Mouse (Mus musculus): ENCODE measurements around the gene Pax5. TPM values are rescaled to one million over a fixed set of nuclear protein-coding genes. Genes with fewer than 3 reads are reported as not detected.

Gene Pax5
- total RNA-seq, 2 experiments from 2014 or later = 2.9 to 5.5 TPM

DNA sequence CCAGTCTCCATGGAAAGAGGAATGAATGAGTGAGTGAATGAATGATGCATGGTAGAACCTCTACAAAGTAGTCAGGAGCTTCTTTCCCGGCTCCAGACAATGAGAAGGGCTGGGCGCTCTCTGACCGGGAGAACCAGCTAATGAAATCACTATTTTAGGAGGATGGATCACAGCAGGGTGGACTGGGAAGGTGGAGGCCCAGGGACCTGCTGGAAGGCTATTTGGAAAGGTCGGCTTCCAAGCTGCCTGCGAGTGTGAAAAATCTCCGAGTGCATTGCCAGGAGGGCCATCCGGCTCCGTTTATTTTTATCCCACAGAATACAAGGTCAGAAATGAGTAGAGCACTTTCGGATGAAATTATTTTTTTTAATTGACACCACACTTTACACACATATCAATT, 112.3 kb downstream of the Pax5 start:
- DNase-seq = no peak

DNA sequence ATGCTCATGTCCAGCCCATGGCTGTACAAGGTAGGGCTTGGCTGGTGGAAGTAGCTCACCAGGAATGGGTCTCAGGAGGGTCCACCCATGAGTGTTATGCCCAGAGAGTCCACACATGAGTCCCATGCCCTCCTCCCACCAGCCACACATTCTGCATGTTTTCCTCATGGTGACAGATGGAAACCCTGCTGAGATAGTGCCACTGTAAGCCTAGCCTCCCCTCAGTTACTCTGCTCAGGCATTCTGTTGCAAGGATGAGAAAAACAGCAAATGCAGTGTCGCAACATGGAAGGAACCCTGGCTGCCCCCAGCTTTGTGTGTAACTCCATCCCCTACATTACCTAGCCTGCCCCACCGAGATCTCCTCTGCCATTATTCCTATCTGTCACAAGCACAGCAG, 117.2 kb downstream of the Pax5 start:
- no peak for DNase-seq

DNA sequence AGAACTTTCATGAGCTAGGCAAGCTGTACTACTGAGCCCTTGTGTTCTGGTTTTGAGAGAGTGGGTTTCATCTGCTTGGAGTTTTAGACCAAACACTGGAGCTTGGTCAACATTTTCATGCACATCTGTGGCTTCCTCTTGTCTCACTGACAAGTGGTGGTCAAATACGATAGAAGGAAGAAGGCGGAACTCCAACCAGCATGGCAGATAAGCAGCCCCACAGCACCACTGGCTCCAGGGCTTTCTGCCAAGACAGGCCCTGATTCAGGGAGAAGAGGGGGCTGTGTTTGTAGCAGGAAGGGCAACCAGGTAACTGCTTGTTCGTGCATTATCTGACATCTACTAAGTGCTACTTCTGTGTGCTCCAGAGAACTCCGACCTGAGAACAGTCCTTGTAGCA, 127.6 kb downstream of the Pax5 start:
- no peak for DNase-seq

DNA sequence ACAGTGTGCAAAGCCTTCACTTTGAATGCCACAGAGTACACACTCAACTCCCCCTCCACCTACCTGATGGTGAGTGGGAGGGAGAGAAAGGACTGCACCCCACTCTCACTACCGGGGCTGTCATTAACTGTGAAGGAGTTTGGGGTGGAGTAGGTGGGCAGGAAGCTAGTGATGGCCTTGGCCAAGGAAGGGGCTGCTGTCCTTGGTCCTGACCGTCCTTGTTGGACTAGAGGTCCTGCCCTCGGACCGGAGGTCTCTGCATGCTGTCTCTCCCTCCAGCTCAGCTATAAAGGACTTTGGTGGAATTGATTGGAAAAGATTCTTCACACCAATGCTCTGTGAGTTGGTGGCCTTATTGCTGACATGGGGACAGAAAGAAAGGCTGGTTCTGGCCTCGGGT, 131.7 kb downstream of the Pax5 start:
- peak; percentile 52 for DNase-seq

DNA sequence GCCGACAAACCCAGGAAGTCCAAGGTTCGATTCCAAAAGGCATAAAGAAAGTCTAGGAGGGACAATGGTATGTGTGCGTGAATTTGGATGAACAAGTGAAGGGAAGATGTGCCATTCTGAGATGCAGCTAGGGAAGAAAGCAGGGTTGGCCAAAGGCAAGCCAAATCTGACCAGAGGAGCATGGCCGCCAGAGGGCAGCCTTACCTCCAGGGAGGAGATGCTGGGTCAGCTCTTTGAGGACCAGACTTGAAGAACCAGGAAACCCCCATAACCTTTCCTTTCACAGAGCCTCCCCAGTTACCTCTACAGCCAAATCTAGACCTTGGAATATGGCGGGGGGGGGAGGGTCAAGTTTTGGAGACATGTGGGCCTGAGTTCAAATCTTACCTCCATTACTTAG, 133.0 kb downstream of the Pax5 start:
- DNase-seq = peak; percentile 80

DNA sequence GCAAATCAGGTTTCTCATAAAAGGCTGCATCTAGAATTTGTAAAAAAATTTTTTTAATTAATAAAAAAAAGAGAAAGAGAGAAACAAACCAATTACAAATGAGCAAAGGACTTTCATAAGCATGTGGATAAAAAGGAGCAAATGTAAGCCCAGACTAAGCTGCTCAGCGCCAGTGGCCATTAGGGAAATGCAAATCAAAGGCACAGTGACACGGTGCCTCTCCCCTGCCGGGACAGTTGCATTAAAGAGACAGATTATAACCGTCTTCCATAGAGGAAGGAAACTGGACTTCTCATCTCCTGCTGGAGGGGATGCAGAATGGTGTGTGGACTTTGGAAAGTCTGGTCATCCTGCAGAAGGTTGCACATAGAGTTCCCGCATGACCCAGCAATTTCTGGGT, 133.5 kb downstream of the Pax5 start:
- DNase-seq = no peak

DNA sequence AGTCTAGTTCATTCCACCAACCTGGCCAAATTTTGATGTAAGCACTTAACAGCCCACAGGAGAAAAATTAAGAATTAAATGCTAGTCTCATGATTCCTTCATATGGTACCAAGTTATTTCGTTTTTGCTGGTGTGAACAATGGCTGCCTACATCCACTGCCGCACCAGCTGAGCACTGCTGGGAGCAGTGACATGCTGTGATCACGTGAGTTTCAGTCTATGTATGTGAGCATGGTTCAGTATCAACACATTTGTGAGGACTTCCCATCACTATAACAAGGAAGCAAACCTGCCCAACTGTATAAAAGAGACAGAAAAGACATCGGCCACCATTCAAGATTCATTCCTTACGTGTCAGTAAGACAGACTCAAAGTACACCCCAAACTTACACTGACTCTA, 137.3 kb downstream of the Pax5 start:
- DNase-seq = no peak

DNA sequence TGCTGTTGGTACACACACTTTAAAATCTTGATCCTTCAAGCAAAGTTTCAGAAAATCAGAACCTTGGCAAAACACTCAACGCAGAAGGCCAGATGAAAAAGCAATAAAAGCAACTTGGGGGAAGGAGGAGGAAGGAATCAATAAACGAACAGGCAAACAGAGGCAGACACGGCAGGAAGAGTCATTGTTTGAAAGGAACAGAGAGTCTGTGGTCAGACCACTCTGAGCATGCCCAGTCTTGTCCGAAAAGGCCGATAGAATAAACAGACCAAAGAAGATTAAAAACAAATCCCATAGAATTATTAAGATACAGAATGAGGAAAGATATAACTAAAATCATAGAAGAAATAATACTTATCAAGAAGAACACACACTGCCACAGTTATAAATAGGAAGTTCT, 137.9 kb downstream of the Pax5 start:
- no peak for DNase-seq

DNA sequence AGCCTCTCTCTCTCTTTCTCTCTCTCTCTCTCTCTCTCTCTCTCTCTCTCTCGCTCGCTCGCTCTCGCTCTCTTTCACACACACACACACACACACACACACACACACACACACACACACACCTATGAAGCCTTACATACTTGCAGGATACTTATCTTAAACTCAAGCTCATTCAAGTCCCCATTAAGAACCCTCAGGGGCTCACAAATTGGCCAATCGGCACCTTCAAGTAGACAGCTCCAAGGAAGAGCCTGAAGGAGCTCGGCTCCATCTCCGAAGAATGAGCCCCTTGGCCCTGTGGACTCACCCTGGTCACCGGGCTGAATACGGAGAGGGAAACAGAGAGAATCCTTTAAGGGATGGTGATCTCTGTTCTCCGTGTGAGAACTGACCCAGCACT, 141.1 kb downstream of the Pax5 start:
- DNase-seq = no peak

DNA sequence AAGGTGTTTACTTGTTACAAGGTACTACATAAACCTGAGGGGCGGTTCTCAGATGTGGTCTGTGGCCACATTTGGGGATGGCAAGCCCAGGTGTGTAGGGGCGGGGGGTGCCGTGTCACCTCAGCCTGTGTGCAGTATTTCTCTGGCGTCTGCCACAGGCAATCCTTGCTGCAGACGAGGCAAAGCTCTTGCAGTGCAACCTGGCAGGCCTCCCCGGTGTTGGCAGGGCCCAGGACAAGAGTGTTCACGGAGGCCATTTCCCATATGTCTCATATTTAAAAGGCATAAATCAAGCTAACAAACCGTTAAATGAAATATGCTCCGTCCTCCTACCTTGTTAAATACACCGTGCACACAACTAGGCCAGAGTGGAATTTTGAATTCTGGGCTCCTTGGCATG, 141.6 kb downstream of the Pax5 start:
- peak; percentile 23 for DNase-seq

DNA sequence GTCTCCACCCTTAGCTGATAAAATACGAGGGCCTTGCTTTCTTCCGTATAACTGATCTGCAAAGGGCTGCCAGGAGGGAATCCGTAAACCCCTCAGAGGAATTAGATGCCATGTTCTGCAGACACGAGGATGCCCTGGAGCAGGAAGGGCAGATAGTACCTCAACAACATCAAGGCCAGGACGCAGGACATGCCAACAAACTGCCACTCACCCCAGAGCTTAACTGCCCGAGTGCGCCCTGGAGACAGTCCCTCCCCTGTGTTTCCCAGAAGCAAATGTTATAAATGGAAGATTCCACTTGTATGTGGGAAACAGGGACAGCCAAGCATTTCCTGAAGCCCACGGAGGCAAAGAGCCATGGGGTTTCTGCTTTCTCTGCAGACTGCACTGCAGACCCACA, 143.9 kb downstream of the Pax5 start:
- DNase-seq = peak; percentile 25

DNA sequence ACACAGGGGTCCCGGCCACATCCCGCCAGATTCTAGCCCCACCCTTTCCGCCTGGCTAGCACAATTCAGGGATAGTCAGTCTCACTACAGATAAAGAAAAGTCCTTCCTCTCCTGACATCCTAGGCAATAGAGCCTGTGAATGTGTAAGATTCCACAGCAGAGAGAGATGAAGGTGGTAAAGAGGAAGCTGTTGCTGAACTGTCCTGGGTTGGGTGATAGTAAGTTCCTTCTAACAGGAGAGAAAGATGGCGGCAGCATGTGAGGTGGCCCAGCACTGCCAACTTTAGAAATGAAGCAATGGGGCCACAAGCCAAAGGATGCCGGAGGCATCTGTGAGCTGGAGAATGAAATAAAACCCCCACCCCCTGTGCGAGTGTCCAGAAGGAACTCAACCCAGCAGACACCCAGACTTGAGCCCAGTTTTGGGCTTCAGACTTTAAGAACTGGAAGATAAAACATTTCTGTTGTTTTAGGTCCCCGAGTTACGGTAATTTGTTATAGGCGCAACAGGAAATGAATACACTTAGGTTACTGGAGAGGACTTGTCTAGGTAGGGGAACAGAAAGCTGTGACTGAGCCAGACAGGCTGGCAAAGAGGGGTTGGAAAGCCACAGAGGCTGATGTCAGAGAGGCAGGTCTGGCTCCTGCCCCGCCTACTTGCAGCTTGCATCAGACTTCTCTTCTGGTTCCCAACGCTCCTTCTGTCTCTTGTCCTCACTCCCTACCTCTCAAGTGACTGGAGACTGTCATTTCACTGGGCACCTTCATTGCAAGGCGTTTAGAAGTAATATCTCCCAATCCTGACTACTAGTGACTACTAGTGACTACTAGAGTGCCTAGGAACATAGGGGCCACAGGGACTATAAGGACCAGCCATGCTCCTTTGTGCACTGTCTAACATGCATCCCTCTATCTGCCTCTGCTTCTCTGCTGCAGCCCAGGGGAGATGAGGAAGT, 144.9 kb downstream of the Pax5 start:
- no peak for DNase-seq

DNA sequence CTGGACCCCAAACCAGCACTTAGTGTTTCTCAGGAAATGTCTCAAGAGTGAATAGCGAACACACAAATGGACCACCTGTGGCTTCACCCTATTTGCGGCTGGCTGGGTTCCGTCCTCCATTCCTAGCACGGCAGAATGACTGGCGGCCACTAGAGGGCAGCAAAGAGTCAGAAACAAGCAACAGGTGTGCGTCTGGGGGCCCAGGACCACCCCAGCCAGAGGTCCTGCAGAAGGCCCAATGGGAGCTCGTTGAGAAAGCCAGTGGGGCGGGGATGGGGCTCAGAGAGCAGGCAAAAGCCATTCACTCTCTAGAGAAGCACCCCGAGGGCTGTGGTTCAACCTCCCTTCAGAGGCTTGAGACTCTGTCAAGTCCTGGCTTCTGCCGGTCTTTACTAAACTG, 145.7 kb downstream of the Pax5 start:
- peak; percentile 86 for DNase-seq

DNA sequence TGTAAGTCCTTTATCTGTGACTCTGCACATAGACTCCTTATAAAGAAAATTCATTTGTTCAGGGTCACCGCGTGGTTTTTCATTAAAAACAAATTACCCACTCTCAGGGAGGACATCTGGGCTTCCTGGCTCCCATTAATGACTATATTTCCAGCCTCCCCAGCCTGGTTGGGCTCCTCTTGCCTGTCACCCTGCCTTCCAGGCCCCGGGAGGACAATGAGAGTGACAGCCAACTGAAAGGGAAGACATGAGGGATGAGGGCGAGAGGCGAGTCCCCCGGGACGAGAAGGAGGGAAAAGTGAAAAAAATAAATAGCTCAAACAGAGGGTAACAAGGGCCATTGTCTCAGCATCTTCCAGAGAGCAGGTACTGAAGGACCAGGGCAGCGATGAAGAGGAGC, 149.3 kb downstream of the Pax5 start:
- DNase-seq = no peak

DNA sequence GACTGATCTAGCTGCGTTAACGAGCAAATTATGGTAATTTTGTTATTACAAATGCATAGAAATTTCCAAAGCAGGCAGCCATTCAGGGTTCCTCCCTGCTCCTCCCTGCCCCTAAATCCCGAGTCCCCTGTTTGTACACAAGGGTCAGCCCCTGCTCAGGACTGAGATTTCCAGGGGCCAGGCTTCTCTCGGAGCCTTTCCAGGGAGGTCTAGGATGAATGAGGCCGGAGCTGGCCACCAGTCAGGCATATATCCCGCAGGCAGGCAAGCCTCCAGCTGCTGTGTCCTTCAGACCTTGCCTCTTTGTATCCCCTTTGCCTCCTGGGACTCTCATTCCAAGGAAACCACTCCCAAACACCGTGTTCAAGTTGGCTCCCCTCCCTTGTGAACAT, 151.7 kb downstream of the Pax5 start:
- no peak for DNase-seq

DNA sequence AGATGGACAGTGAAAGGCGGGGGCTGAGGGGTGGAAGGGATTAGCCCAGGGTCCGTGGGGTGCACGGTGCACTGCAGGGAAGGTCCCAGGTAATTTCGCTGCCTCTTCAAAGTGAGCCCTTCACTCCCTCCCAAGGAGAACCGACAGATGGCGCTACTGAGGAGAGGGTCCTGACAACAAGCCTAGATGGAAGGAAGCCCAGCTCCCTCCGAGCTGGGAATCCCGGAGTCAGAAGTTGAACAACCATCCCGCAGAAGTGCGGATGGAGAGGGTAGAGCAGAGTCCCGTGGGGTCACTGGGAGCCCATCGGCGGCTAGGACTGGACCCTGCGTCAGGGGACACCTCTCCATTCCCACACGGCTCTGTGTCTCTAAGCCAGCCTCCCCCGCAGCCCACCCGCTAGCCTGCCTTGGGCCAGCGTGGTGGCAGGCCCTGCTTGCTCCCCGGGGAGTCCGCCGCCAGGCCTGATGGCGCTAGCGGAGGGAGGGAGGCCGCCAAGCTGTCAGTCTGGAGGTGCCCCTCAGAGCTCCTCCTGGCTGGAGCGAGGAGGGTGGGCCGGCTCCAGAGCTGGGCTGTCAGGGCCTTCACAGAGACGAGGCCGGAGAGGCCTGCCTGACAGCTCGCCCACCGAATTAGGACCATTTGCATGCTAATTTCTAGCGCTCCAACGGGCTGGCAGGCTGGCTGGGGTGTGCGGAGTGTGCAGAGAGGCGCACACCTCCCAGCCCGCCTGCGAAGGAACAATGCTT, 152.3 kb downstream of the Pax5 start:
- DNase-seq = peak; percentile 73

DNA sequence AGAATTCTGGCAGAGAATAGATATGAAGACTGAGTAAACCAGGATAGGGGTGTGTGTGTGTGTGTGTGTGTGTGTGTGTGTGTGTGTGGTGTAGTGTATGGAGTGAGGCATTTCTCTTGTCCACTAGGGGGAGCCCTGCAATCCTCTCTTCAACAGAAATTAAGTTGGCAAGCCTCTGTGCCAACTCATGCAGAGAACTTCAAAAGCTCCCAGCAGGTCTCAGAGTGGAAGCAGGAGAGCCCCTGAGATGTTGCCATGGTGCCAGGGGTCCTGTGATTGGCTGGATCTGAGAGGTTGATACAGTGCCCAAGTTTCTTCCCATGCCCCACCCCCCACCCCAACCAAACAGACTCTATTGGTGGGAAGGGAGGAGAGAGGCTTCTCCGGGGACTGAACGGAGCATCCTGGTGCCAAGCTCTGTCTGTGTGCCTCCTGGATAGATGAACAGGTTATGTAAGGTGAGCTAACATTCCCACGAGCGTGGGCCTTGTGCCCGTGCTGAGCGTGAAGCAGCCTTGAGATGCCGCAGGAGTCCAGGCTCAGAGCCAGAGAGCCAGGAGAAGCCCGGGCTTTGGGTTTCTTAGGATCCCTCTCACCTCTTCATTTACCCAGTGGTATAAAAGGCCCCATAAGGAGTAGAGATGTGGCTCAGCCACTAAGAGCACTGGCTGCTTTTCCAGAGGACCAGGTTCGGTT, 153.6 kb downstream of the Pax5 start:
- no peak for DNase-seq

DNA sequence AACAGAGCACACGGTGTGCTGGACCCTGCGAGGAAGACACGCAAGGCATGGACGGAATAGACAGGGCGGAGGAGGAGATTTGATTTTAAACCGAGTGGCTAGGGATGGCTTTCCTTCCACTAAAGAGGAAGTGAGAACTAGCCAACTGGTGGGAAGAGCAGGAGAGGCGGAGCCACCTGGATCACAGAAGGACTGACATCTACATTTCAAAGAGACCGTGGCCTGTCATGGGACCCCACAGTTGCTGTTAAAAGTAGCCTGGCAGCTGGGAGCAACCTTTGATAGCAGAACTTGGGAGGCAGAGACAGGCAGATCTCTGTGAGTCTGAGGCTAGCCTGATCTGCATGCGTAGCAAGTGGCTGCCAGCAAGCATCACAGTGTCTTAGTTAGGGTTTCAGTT, 154.7 kb downstream of the Pax5 start:
- DNase-seq = no peak

DNA sequence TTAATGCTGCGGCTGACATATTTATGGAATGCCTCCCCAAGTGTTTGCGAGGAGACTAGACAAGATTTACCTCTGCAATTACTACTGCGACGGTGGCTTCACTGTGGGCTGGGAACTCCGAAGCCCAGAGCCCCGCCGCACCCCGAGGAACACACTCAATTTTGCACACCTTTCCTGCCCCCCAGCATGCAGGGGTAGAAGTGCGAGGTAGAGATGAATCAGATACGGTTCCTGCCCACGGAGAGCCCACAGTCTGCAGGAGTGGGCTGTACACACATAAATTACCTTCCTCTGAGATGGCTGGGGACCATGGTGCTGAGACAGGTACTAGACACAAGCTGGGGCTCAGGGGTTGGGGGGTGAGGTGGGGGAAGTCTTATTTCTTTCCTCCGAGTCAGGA, 158.8 kb downstream of the Pax5 start:
- no peak for DNase-seq

DNA sequence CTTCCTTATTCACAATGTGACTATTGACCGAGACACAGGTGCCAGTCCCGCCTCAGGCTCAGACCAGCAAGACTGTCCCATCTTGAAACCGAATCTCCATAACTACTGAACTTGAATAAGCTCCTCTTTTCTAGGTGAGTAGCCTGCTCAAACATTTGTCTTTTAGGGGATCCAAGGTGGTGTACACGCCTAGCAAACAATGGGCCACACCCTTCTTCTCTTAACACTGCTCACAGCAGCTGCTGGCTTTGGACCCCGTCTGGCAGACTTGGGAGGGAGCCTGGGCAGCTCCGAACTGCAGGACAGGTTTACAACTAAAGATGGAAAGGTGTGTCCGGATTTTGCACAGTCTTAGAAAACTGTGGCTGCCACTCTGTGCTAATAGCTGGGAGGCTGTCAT, 161.3 kb downstream of the Pax5 start:
- no peak for DNase-seq

DNA sequence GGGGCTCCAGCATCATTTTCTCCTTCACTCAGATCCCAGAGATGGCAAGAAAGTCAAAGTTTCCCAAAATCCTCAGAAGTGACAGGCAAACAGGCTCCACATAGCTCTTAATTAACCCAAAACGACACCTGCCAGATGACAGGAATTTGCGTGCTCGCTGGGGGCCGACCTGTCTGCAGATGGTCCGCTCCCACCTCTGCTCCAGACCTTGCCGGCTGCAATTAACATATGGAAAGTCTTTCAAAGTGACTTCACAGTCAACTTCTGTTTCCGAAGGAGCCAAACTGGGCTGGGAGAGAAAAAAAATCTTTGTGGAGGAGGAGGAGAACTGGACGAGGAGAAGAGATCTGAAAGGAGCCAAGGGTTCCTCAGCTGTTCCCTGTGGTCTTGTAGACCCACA, 164.6 kb downstream of the Pax5 start:
- DNase-seq = no peak

DNA sequence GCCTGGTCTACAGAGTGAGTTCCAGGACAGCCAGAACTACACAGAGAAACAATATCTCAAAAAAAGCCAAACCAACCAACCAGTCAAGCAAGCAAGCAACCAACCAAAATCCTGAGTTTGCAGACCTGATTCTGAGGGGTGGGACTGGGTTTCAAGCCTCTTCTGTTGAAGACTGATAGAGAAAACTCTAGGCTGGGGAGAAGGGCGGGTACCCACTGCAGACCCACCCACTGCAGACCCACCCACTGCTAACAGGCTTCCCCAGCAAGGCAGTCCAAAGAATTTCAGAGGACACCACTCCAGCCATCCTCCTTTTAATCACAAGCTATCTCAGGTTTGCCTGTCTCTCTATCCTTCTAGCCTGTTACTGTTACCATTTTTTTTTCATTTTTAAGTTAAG, 165.8 kb downstream of the Pax5 start:
- no peak for DNase-seq

DNA sequence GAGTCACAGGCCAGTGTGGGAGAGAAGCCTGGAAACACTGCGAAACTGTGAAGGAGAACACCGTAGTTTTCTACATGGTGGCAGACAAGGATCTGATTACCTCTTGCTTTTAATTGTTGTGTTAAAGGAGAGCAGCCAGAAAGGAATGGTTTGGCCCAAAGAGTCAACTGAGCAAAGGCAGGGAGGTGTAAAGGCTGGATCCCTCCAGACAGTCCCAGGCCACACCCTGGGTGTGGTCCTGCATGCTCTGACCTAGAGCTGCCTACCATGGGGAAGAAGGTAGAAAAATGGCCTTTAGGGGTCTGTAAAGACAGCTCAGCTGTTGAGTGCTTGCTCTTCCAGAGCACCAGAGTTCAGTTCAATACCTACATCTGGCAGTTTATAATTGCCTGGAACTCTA, 166.4 kb downstream of the Pax5 start:
- DNase-seq = no peak
